23 mouse cellular contexts compared by ENCODE assay signal in the genomic region with DNA sequence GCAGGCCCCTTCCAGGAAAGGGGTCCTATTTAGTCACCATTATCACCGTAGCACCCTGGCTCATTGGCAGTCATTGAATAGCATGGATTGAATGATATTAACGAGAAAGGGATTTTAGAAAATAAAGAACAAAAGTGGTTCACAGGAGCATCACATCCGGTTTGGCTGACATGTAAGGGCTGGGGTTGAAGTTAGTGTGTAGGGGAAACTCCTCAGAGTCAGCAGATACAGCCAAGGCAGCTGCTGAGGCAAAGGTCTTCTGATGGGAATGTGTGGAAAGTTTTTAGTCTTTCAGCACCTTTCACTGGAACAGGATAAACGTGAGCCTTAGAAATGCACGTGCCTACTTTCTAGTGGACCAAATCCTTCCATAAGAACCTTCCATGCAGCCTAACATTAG.
"Had no signal": no experiment of that assay in that cellular context is flagged by ENCODE, and none has a peak within 500 bp of the region (broad histone marks: within the 10 kb centered on the region; RNA-seq: fewer than 3 reads in every experiment).

No protein-coding gene starts in this region.

- H3K9ac ChIP-seq: kidney, embryonic 15.5 days; limb, embryonic 12.5 days; limb, embryonic 15.5 days; liver, embryonic 14.5 days; liver, postnatal 0 days; lung, embryonic 15.5 days; neural tube, embryonic 12.5 days; neural tube, embryonic 15.5 days; stomach, embryonic 15.5 days had no signal

- H3K27ac ChIP-seq: kidney, embryonic 15.5 days; left cerebral cortex, adult 2 months; limb, embryonic 12.5 days; limb, embryonic 15.5 days; liver, embryonic 14.5 days; lung, embryonic 15.5 days; neural tube, embryonic 12.5 days; neural tube, embryonic 15.5 days; stomach, embryonic 15.5 days had no signal

- H3K27me3 ChIP-seq: kidney, embryonic 15.5 days; limb, embryonic 12.5 days; limb, embryonic 15.5 days; lung, embryonic 15.5 days; neural tube, embryonic 12.5 days; neural tube, embryonic 15.5 days; stomach, embryonic 15.5 days had no signal

- DNase-seq: kidney, adult 8-10 months; kidney, postnatal 10 days; kidney, postnatal 36 days; layer of hippocampus, postnatal 36 days; liver, postnatal 0 days; lung, postnatal 10 days; lung, postnatal 4 days; midbrain, embryonic 14.5 days; retina, postnatal 1 day; right cerebral cortex, postnatal 25 days; spleen, adult 18-20 months; thymus, postnatal 25 days had no signal

- H3K4me3 ChIP-seq: kidney, embryonic 15.5 days; left cerebral cortex, adult 2 months; limb, embryonic 12.5 days; limb, embryonic 15.5 days; lung, embryonic 15.5 days; neural tube, embryonic 12.5 days; neural tube, embryonic 15.5 days; stomach, embryonic 15.5 days had no signal

- H3K36me3 ChIP-seq: kidney, embryonic 15.5 days; limb, embryonic 12.5 days; limb, embryonic 15.5 days; lung, embryonic 15.5 days; neural tube, embryonic 12.5 days; neural tube, embryonic 15.5 days; stomach, embryonic 15.5 days had no signal

- H3K4me2 ChIP-seq: kidney, embryonic 15.5 days; limb, embryonic 12.5 days; limb, embryonic 15.5 days; liver, embryonic 11.5 days; lung, embryonic 15.5 days; midbrain, embryonic 11.5 days; neural tube, embryonic 12.5 days; neural tube, embryonic 15.5 days; stomach, embryonic 15.5 days had no signal

- H3K4me1 ChIP-seq: kidney, embryonic 15.5 days; limb, embryonic 12.5 days; limb, embryonic 15.5 days; lung, embryonic 15.5 days; neural tube, embryonic 12.5 days; neural tube, embryonic 15.5 days; stomach, embryonic 15.5 days had no signal

- H3K9me3 ChIP-seq: kidney, embryonic 15.5 days; limb, embryonic 12.5 days; limb, embryonic 15.5 days; lung, embryonic 15.5 days; neural tube, embryonic 12.5 days; neural tube, embryonic 15.5 days; stomach, embryonic 15.5 days had no signal
